Mouse (Mus musculus) limb, embryonic 14.5 days (tissue): Measurements from ENCODE around the gene Ccpg1. TPM values are rescaled to one million over a fixed set of nuclear protein-coding genes. Genes with fewer than 3 reads are reported as not detected.

Experiments
- ATAC-seq: fragments of 200-750 bp; cut with Nextera tagmentation; 2 replicates; pipeline ENCODE4 v1.8.0; 2017; ENCODE audit warnings: low read depth, moderate number of reproducible peaks, moderate TSS enrichment; ENCODE audit not compliant: low FRiP score
- DNase-seq: peaks from one replicate; pipeline ENCODE4 v3.0.0-alpha.2; 2015; ENCODE audit warnings: low spot score
- H3K27ac ChIP-seq: fragments of 300-500 bp; sonication (generic); replicated peaks from 2 replicates; pipeline ENCODE4 v1.5.1; 2014; ENCODE audit warnings: low read depth, mild to moderate bottlenecking, low read length, moderate library complexity, mixed read lengths
- H3K27me3 ChIP-seq: fragments of 300-500 bp; sonication (generic); 2 replicates; pipeline ENCODE4 v1.6.1; 2014; ENCODE audit warnings: low read length, mixed read lengths; ENCODE audit not compliant: control insufficient read depth, insufficient read depth
- H3K36me3 ChIP-seq: fragments of 300-500 bp; sonication (generic); 2 replicates; pipeline ENCODE4 v1.6.1; 2014; ENCODE audit warnings: mild to moderate bottlenecking, low read length, moderate library complexity, mixed read lengths; ENCODE audit not compliant: control insufficient read depth, insufficient read depth
- H3K4me1 ChIP-seq: fragments of 300-500 bp; sonication (generic); 2 replicates; pipeline ENCODE4 v1.6.1; 2014; ENCODE audit warnings: antibody characterized with exemption, low read length, mixed read lengths; ENCODE audit not compliant: control insufficient read depth, insufficient read depth
- H3K4me2 ChIP-seq: fragments of 300-500 bp; sonication (generic); replicated peaks from 2 replicates; pipeline ENCODE4 v1.6.1; 2014; ENCODE audit warnings: low read depth, mild to moderate bottlenecking, low read length, moderate library complexity; ENCODE audit not compliant: severe bottlenecking
- H3K4me3 ChIP-seq: fragments of 300-500 bp; sonication (generic); replicated peaks from 2 replicates; pipeline ENCODE4 v1.5.1; 2014; ENCODE audit warnings: low read length
- H3K9ac ChIP-seq: fragments of 300-500 bp; sonication (generic); 2 replicates; pipeline ENCODE4 v1.6.1; 2014; ENCODE audit warnings: mild to moderate bottlenecking, low read depth, low read length, moderate library complexity; ENCODE audit not compliant: severe bottlenecking
- H3K9me3 ChIP-seq: fragments of 300-500 bp; sonication (generic); 2 replicates; pipeline ENCODE4 v1.6.1; 2016; ENCODE audit warnings: low read length; ENCODE audit not compliant: control insufficient read depth
- POLR2A ChIP-seq: fragments of 200-500 bp; IDR thresholded peaks from 2 replicates; pipeline ENCODE4 v1.8.0; 2012; ENCODE audit warnings: inconsistent platforms, mild to moderate bottlenecking, moderate library complexity, borderline replicate concordance; ENCODE audit not compliant: insufficient read depth, insufficient read length; ENCODE audit errors: extremely low read depth
- WGBS: fragments of 180-500 bp; shearing (Covaris S2); extraction: QIAGEN DNeasy Blood & Tissue Kit; methylation state at CpG from one replicate; pipeline ENCODE4 v1.1.7; 2014; 5-methylcytosine and 5-hydroxymethylcytosine counted together
- polyA plus RNA-seq, 2 experiments: library from polyadenylated mRNA; depleted of rRNA in 1 of 2; stranded (reverse) in 1 of 2; unstranded in 1 of 2; fragments of >200 nt; fragmentation: Nextera tagmentation in 1 of 2; extraction: Ambion mirVana in 1 of 2; gene quantifications; 2 replicates each; pipeline versions ENCODE4 v1.2.1 to v1.2.3; 2012 to 2014

Ccpg1 gene
- polyA plus RNA-seq, 2 experiments, result 14.6 to 28.1 TPM

- Histone ChIP-seq H3K4me1 (no peaks in the 10 kb centered on the region), H3K27me3 (no peaks in the 10 kb centered on the region), H3K36me3 (no peaks in the 10 kb centered on the region), H3K4me2 (no peak overlapping the region), H3K27ac (no peak overlapping the region), H3K9me3 (no peaks in the 10 kb centered on the region), H3K9ac (no peak overlapping the region), H3K4me3 (no peak overlapping the region)
- WGBS, result 87% methylated on average over 5 of the region's 5 CpGs
- TF ChIP-seq POLR2A, result no peak
- DNase-seq, result no peak
- ATAC-seq, result no peak
These were observed 7.3 kb downstream of the Ccpg1 start for GRCm38 (mm10) chr9:72992576-72992975.

DNA sequence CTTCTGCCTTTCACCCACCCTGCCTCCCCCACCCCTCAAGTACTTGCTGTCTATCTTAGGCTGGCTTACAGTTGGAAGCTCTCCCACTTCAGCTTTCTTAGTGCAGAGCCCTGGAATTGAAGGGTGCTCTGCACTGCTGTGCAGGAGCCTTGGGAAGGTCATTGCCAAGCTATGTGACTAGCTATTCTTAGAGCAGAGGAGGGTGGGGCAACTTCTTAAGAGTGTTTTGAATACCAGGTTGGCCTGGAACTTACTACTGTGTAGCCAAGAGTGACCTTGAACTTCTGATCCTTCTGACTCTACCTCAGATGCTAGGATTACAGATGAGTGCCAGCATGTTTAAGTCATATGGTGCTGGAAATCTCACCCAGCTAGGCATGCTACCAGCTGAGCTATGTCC, 10.9 kb downstream of the Ccpg1 start:
- no peak overlapping the region for H3K4me2 ChIP-seq
- no peak overlapping the region for H3K9ac ChIP-seq
- DNase-seq, result no peak
- no peak for TF ChIP-seq POLR2A
- H3K9me3 ChIP-seq, result no peaks in the 10 kb centered on the region
- no peaks in the 10 kb centered on the region for H3K36me3 ChIP-seq
- H3K4me1 ChIP-seq, result no peaks in the 10 kb centered on the region
- H3K4me3 ChIP-seq, result no peak overlapping the region
- H3K27ac ChIP-seq, result no peak overlapping the region
- no peak for ATAC-seq
- H3K27me3 ChIP-seq, result no peaks in the 10 kb centered on the region

GRCm38 (mm10) chr9:72996806-72997205, 11.6 kb downstream of the Ccpg1 start:
- Histone ChIP-seq H3K36me3 (no peaks in the 10 kb centered on the region), H3K4me3 (no peak overlapping the region), H3K27me3 (no peaks in the 10 kb centered on the region), H3K4me2 (no peak overlapping the region), H3K9ac (no peak overlapping the region), H3K4me1 (no peaks in the 10 kb centered on the region), H3K27ac (no peak overlapping the region), H3K9me3 (no peaks in the 10 kb centered on the region)
- no peak for TF ChIP-seq POLR2A
- no peak for DNase-seq
- 43% methylated on average over 7 of the region's 7 CpGs for WGBS
- no peak for ATAC-seq

GRCm38 (mm10) chr9:73000487-73000886, 15.3 kb downstream of the Ccpg1 start:
- Histone ChIP-seq H3K9ac (no peak overlapping the region), H3K4me3 (no peak overlapping the region), H3K36me3 (peaks cover under 1% of the 10 kb centered on the region; the same call in 1 of the 2 replicates), H3K27me3 (no peaks in the 10 kb centered on the region), H3K9me3 (no peaks in the 10 kb centered on the region), H3K27ac (no peak overlapping the region), H3K4me1 (no peaks in the 10 kb centered on the region), H3K4me2 (no peak overlapping the region)
- no peak for DNase-seq
- TF ChIP-seq POLR2A, result no peak
- WGBS, result 58% methylated on average over 2 of the region's 2 CpGs
- ATAC-seq, result no peak

DNA sequence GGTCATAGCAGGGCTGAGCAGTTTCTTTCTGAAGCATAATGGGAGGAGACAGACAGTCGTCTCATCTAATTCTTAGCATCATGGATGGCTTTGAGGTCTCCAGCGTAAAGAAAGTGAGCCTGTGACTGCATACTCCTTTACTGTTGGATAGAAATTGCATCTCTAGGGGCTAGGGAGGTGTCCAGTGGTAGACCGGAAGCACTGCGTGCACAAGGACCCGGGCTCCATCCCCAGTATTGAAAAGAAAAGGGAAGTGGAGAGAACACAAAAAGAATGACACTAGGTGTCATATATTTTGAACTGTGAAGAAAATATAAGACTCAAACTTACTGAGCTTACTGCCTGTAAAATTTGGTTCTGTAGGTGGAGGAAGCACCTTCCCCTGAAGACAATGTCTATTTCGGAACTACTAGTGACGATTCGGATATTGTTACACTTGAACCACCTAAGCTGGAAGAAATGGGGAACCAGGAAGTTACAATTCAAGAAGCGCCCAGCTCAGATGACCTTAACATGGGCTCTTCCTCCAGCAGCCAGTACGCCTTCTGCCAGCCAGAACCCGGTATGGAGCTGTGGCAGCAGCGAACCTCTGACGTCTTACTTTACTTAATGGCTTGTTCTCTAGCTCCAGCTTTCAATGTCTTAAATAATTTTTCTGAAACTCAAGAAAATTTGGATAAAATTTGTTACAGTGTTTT, 16.2 kb downstream of the Ccpg1 start:
- H3K27me3 ChIP-seq, result no peaks in the 10 kb centered on the region
- no peak overlapping the region for H3K4me3 ChIP-seq
- WGBS, result 85% methylated on average over 13 of the region's 13 CpGs
- no peak overlapping the region for H3K27ac ChIP-seq
- no peak for TF ChIP-seq POLR2A
- ATAC-seq (no peak), DNase-seq (no peak)
- no peaks in the 10 kb centered on the region for H3K4me1 ChIP-seq
- no peak overlapping the region for H3K4me2 ChIP-seq
- no peaks in the 10 kb centered on the region for H3K9me3 ChIP-seq
- peaks cover 9% of the 10 kb centered on the region for H3K36me3 ChIP-seq
- no peak overlapping the region for H3K9ac ChIP-seq

DNA sequence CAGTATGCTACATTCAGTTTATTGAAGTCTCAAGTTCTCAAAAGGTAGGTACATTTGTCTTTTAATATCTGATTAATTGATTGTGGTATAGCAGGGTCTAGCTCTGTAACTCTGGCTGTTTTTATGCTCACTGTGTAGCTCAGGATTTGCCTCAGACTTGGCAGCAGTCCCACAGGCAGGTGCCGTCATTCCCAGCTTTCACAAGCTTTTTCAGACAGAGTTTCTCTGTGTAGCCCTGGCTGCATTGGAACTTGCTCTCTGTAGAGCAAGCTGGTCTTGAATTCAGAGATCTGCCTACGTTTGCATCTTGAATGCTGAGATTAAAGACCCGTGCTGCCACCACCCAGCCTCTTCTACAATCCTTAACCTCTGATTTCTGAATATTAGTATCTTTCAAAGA, 16.9 kb downstream of the Ccpg1 start:
- H3K36me3 ChIP-seq, result peaks cover 13% of the 10 kb centered on the region
- ATAC-seq, result no peak

More for the DNA sequence above, 16.9 kb downstream of the Ccpg1 start:
- H3K27me3 ChIP-seq, result no peaks in the 10 kb centered on the region
- H3K4me1 ChIP-seq, result no peaks in the 10 kb centered on the region
- H3K9ac ChIP-seq, result no peak overlapping the region
- no peak for TF ChIP-seq POLR2A
- WGBS, result 57% methylated on average over 3 of the region's 3 CpGs
- no peak for DNase-seq
- no peaks in the 10 kb centered on the region for H3K9me3 ChIP-seq
- H3K4me2 ChIP-seq, result no peak overlapping the region
- H3K27ac ChIP-seq, result no peak overlapping the region
- H3K4me3 ChIP-seq, result no peak overlapping the region
